Mouse (Mus musculus) myocyte (in vitro differentiated cells): ENCODE results near the gene Cenpk. TPM values are rescaled to one million over a fixed set of nuclear protein-coding genes. Genes with fewer than 3 reads are reported as not detected.
A peak's percentile ranks its signal among the peaks of the same experiment; 100 is the strongest.

Experiments
- H3K27me3 ChIP-seq: one replicate; pipeline ENCODE4 v1.6.1; 2011; ENCODE audit not compliant: control insufficient read depth, insufficient read depth, insufficient read length
- H3K36me3 ChIP-seq: one replicate; pipeline ENCODE4 v1.6.1; 2011; ENCODE audit not compliant: control insufficient read depth, insufficient read depth
- H3K4me2 ChIP-seq: one replicate; pipeline ENCODE4 v1.6.1; 2011; ENCODE audit warnings: low read depth, control low read depth
- H3K4me3 ChIP-seq: one replicate; pipeline ENCODE4 v1.5.1; 2011; ENCODE audit warnings: mild to moderate bottlenecking, control low read depth, moderate library complexity
- H3K79me2 ChIP-seq: one replicate; pipeline ENCODE4 v1.6.1; 2011; ENCODE audit not compliant: control insufficient read depth, insufficient read depth
- H3ac ChIP-seq: one replicate; pipeline ENCODE4 v1.6.1; 2011; ENCODE audit not compliant: control insufficient read depth, insufficient read length
- CEBPB ChIP-seq: IDR thresholded peaks from 2 replicates; pipeline ENCODE4 v1.6.1; 2011; ENCODE audit warnings: mild to moderate bottlenecking, moderate library complexity; ENCODE audit not compliant: poor library complexity, insufficient read depth, severe bottlenecking
- E2F4 ChIP-seq: IDR thresholded peaks from one replicate; pipeline ENCODE4 v1.6.1; 2011; ENCODE audit warnings: mild to moderate bottlenecking, control low read depth, moderate library complexity; ENCODE audit not compliant: insufficient read depth
- MAX ChIP-seq: IDR thresholded peaks from one replicate; pipeline ENCODE4 v1.6.1; 2011; ENCODE audit warnings: low read depth, mild to moderate bottlenecking, control low read depth
- MYOD1 ChIP-seq, 3 experiments: IDR thresholded peaks; one replicate each; pipeline ENCODE4 v1.6.1; 2011; ENCODE audit warnings: control low read depth in 2 of 3, low read depth in 2 of 3, mild to moderate bottlenecking in 2 of 3, moderate library complexity in 1 of 3; ENCODE audit not compliant: insufficient read length in 2 of 3, control insufficient read depth in 1 of 3
- MYOG ChIP-seq, 3 experiments: IDR thresholded peaks; one replicate each; pipeline ENCODE4 v1.6.1; 2011; ENCODE audit warnings: control low read depth in 2 of 3, low read depth in 2 of 3, mild to moderate bottlenecking in 2 of 3; ENCODE audit not compliant: insufficient read length in 2 of 3, control insufficient read depth in 1 of 3, insufficient read depth in 1 of 3
- POLR2A ChIP-seq: IDR thresholded peaks from one replicate; pipeline ENCODE4 v1.6.1; 2011; ENCODE audit warnings: low read depth, mild to moderate bottlenecking, control low read depth, moderate library complexity; ENCODE audit not compliant: insufficient read length
- POLR2AphosphoS2 ChIP-seq: IDR thresholded peaks from one replicate; pipeline ENCODE4 v1.6.1; 2011; ENCODE audit warnings: low read depth, control low read depth; ENCODE audit not compliant: insufficient read length
- REST ChIP-seq: IDR thresholded peaks from one replicate; pipeline ENCODE4 v1.6.1; 2011; ENCODE audit warnings: mild to moderate bottlenecking, control low read depth, moderate library complexity; ENCODE audit not compliant: insufficient read depth, insufficient read length
- SRF ChIP-seq: IDR thresholded peaks from one replicate; pipeline ENCODE4 v1.6.1; 2011; ENCODE audit warnings: low read depth; ENCODE audit not compliant: control insufficient read depth, insufficient read length
- TCF12 ChIP-seq: IDR thresholded peaks from one replicate; pipeline ENCODE4 v1.6.1; 2011; ENCODE audit warnings: mild to moderate bottlenecking, control low read depth; ENCODE audit not compliant: poor library complexity, insufficient read depth, severe bottlenecking
- TCF3 ChIP-seq: IDR thresholded peaks from one replicate; pipeline ENCODE4 v1.6.1; 2011; ENCODE audit warnings: low read depth, control low read depth; ENCODE audit not compliant: insufficient read length
- USF1 ChIP-seq: IDR thresholded peaks from one replicate; pipeline ENCODE4 v1.6.1; 2011; ENCODE audit warnings: low read depth, mild to moderate bottlenecking, control low read depth, moderate library complexity
- polyA plus RNA-seq: library from polyadenylated mRNA; unstranded; fragments of >200 nt; fragmentation: generic; extraction: Trizol; gene quantifications from one replicate; pipeline ENCODE4 v1.2.1, GENCODE M21; 2012; ENCODE audit warnings: missing spikeins

Cenpk gene
- polyA plus RNA-seq, 1 experiment = 4.0 TPM

DNA sequence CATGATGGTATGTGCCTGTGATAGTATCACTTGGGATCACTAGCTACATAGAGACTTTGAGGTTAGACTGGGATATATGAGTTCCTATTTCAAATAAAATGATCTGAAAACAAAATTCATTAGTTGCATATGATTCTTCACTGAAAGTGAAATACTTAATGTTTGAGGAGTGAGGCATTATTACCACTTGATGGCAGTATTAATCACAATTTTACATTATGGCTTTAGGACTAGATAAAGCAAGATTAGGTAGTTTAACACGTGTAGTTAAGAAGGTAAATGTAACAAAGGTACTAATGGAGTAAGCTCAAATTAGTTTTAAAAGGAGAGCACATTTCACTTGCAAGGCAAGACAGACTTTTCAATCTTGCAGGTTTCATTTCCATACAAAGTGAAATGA, 24.1 kb upstream of the Cenpk start:
- Histone ChIP-seq H3K79me2 (no peaks in the 10 kb centered on the region), H3K4me2 (no peak overlapping the region), H3K36me3 (peaks cover 54% of the 10 kb centered on the region), H3K4me3 (no peak overlapping the region), H3K27me3 (no peaks in the 10 kb centered on the region), H3ac (no peak overlapping the region)
- no peak for TF ChIP-seq USF1
- TF ChIP-seq REST = no peak
- TF ChIP-seq E2F4 = no peak
- no peak for TF ChIP-seq CEBPB
- TF ChIP-seq POLR2A = no peak
- no peak for TF ChIP-seq MYOG (IDR thresholded peaks at IDR 0.05; ENCODE audit: control insufficient read depth in 1 of 3, insufficient read depth in 1 of 3, insufficient read length in 2 of 3, low read depth in 2 of 3)
- no peak for TF ChIP-seq SRF
- no peak for TF ChIP-seq TCF3
- no peak for TF ChIP-seq POLR2AphosphoS2
- no peak for TF ChIP-seq MYOD1 (IDR thresholded peaks at IDR 0.05; ENCODE audit: control insufficient read depth in 1 of 3, insufficient read length in 2 of 3, low read depth in 2 of 3)
- no peak for TF ChIP-seq MAX
- no peak for TF ChIP-seq TCF12

DNA sequence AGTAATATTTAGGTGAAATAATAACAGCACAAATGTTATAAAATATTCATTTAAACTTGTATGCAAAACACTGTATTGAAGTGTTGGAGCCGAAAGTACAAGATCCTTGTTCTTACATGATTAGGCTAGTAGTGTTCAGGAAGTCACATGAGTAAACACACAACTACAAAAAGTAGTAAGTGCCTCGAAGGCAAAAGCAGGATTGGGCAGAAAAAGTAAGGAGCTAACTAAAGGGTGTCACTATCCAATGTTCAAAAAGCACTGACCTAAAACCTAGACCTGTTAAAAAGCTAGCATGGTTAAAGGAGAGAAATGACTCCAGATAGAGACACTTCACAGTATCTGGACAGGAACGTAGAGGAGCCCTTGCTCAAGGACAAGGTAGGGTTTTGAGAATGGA, 933 bp upstream of the Cenpk start:
- Histone ChIP-seq H3ac (no peak overlapping the region), H3K4me3 (peak overlapping the region; percentile 96), H3K79me2 (peaks cover 49% of the 10 kb centered on the region), H3K27me3 (no peaks in the 10 kb centered on the region), H3K4me2 (peak overlapping the region; percentile 86), H3K36me3 (peaks cover 3% of the 10 kb centered on the region)
- no peak for TF ChIP-seq TCF3
- TF ChIP-seq MYOG (IDR thresholded peaks at IDR 0.05; ENCODE audit: control insufficient read depth in 1 of 3, insufficient read depth in 1 of 3, insufficient read length in 2 of 3, low read depth in 2 of 3) = no peak
- TF ChIP-seq TCF12 = no peak
- TF ChIP-seq POLR2AphosphoS2 = no peak
- TF ChIP-seq MYOD1 (IDR thresholded peaks at IDR 0.05; ENCODE audit: control insufficient read depth in 1 of 3, insufficient read length in 2 of 3, low read depth in 2 of 3) = no peak
- TF ChIP-seq REST = no peak
- no peak for TF ChIP-seq SRF

DNA sequence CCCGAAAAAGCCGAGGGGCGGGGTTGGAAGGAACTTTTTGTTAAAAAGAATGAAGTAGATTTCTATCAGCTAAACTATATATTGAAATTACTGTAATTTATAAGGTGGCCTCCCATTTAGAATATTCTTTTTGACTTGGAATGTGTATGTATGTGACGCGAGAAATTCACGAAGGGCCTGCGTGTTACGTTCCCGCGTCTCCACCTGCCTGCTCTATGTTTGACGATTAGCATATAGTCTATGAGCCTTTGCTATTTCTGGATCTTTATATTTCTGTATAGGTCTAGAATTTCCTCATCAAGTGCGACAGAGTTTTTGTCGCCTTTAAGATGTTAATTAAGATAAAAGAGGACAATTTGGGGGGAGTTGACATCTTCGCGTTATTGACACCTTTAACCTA, 770 bp downstream of the Cenpk start:
- H3K27me3 ChIP-seq = no peaks in the 10 kb centered on the region
- no peaks in the 10 kb centered on the region for H3K36me3 ChIP-seq
- H3K4me3 ChIP-seq = peak overlapping the region; percentile 96
- no peak for TF ChIP-seq MAX
- no peak for TF ChIP-seq MYOG (IDR thresholded peaks at IDR 0.05; ENCODE audit: control insufficient read depth in 1 of 3, insufficient read depth in 1 of 3, insufficient read length in 2 of 3, low read depth in 2 of 3)
- no peak for TF ChIP-seq USF1
- no peak for TF ChIP-seq REST
- no peak for TF ChIP-seq POLR2A
- no peak for TF ChIP-seq CEBPB
- TF ChIP-seq SRF = no peak
- TF ChIP-seq TCF3 = no peak
- TF ChIP-seq TCF12 = no peak
- no peak for TF ChIP-seq MYOD1 (IDR thresholded peaks at IDR 0.05; ENCODE audit: control insufficient read depth in 1 of 3, insufficient read length in 2 of 3, low read depth in 2 of 3)
- no peak for TF ChIP-seq POLR2AphosphoS2
- no peak for TF ChIP-seq E2F4
- peaks cover 49% of the 10 kb centered on the region for H3K79me2 ChIP-seq
- peak overlapping the region; percentile 77 for H3K4me2 ChIP-seq
- H3ac ChIP-seq = peak overlapping the region; percentile 35

DNA sequence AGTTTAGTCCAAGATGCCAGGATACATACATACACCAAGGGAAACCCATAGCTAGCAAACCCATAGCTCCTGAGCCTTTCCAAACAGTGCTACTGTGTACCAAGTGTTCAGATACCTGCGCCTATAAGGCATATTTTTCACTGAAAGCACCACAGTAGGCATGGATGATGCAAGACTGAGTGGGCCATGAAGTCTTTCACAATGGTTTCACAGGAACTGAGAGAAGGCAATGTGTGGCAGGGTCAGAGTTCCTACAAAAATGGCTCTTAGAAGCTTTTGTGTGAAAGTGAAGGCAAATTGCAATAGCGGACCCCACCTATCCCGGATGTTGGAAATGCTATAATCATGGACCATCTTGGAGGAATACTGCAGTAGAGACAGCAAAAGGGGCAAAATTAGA, 30.6 kb downstream of the Cenpk start:
- Histone ChIP-seq H3K27me3 (no peaks in the 10 kb centered on the region), H3ac (no peak overlapping the region), H3K4me3 (no peak overlapping the region), H3K36me3 (no peaks in the 10 kb centered on the region), H3K4me2 (no peak overlapping the region), H3K79me2 (no peaks in the 10 kb centered on the region)
- TF ChIP-seq REST = no peak
- no peak for TF ChIP-seq POLR2A
- no peak for TF ChIP-seq E2F4
- no peak for TF ChIP-seq TCF12
- no peak for TF ChIP-seq TCF3
- TF ChIP-seq POLR2AphosphoS2 = no peak
- no peak for TF ChIP-seq CEBPB
- TF ChIP-seq USF1 = no peak
- TF ChIP-seq MYOD1 (IDR thresholded peaks at IDR 0.05; ENCODE audit: control insufficient read depth in 1 of 3, insufficient read length in 2 of 3, low read depth in 2 of 3) = no peak
- TF ChIP-seq MAX = no peak
- no peak for TF ChIP-seq MYOG (IDR thresholded peaks at IDR 0.05; ENCODE audit: control insufficient read depth in 1 of 3, insufficient read depth in 1 of 3, insufficient read length in 2 of 3, low read depth in 2 of 3)
- no peak for TF ChIP-seq SRF

DNA sequence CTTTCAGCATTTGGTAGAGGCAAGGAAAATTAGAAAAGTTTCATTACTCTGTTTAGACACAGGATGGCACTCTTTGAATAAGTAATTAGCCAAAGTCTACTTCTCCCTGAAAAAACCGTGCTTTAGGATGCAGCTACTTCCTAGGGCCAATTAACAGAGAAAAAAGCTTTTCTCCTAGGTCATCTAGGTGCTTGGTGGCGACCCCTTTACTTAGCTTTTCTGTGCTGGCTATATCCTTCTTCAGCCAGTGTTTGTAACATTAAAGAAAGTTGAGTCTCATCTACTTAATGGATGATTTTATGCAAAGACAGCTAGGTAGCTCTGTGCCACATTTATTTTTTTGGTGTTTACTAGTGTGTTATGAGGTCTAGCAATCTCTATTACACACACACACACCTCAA, 56.6 kb downstream of the Cenpk start:
- Histone ChIP-seq H3K4me3 (peak overlapping the region; percentile 56), H3K4me2 (peak overlapping the region; percentile 68), H3K27me3 (no peaks in the 10 kb centered on the region), H3K36me3 (no peaks in the 10 kb centered on the region), H3ac (no peak overlapping the region), H3K79me2 (peaks cover 22% of the 10 kb centered on the region)
- TF ChIP-seq TCF12 (no peak), TCF3 (no peak), POLR2A (no peak), MYOD1 (IDR thresholded peaks at IDR 0.05; ENCODE audit: control insufficient read depth in 1 of 3, insufficient read length in 2 of 3, low read depth in 2 of 3) (no peak), MYOG (IDR thresholded peaks at IDR 0.05; ENCODE audit: control insufficient read depth in 1 of 3, insufficient read depth in 1 of 3, insufficient read length in 2 of 3, low read depth in 2 of 3) (no peak), REST (no peak), MAX (no peak), CEBPB (no peak), POLR2AphosphoS2 (no peak), SRF (no peak), E2F4 (no peak), USF1 (no peak)
